ENCODE assay signal across 8 mouse cellular contexts in genomic region chr4:119294415-119295133, GRCm38 (mm10). TPM values are rescaled to one million over a fixed set of nuclear protein-coding genes. Genes with fewer than 3 reads are reported as not detected.
DNase-seq lines count a peak whose midpoint lies in the region; ATAC-seq and TF ChIP-seq lines count a peak whose summit lies in the region.

Gene Ybx1 (minus strand): TSS chr4:119294604.

- WGBS in kidney, embryonic 14.5 days = under 1% methylated on average over 60 of the region's 61 CpGs
- under 1% methylated on average over 61 of the region's 61 CpGs for WGBS in limb, embryonic 15.5 days

- H3K4me2 ChIP-seq in kidney, embryonic 14.5 days (replicated peaks; ENCODE audit: low read depth, low read length) = peak within 1 kb of the TSS; percentile 85
- peak within 1 kb of the TSS; percentile 61 for H3K4me2 ChIP-seq in limb, embryonic 15.5 days

- H3K9ac ChIP-seq in kidney, embryonic 14.5 days (ENCODE audit: low read depth, low read length) = peak within 1 kb of the TSS; percentile 96
- peak within 1 kb of the TSS; percentile 86 for H3K9ac ChIP-seq in limb, embryonic 15.5 days

- peaks cover 9% of the 10 kb centered on the region; the same call in 1 of the 2 replicates for H3K36me3 ChIP-seq in kidney, embryonic 14.5 days (ENCODE audit: control insufficient read depth, insufficient read depth, low read length)
- H3K36me3 ChIP-seq in limb, embryonic 15.5 days = 0 out of 2 replicates have a peak, but pooled peaks cover 8% of the 10 kb centered on the region

- ATAC-seq in kidney, embryonic 14.5 days (ENCODE audit: low FRiP score, low TSS enrichment) = peak; percentile 99
- peak; percentile 99 for ATAC-seq in limb, embryonic 15.5 days (ENCODE audit: insufficient number of reproducible peaks, low FRiP score, low TSS enrichment, low read depth)

- no peaks in the 10 kb centered on the region for H3K27me3 ChIP-seq in kidney, embryonic 14.5 days (ENCODE audit: control insufficient read depth, insufficient read depth, low read length)
- H3K27me3 ChIP-seq in limb, embryonic 15.5 days = no peaks in the 10 kb centered on the region

- peak; percentile 99 for DNase-seq in A20 (ENCODE audit: low read depth, low spot score)
- peak; percentile 99 to 100 for DNase-seq in heart, adult 9 months (ENCODE audit: low spot score in 2 of 2)
- DNase-seq in monocyte, adult 2 months (ENCODE audit: low read depth in 1 of 2, low spot score in 2 of 2) = peak; percentile 93 to 97
- DNase-seq in spleen, postnatal 36 days (ENCODE audit: low spot score in 2 of 2) = peak; percentile 98 to 99

- peaks cover 10% of the 10 kb centered on the region for H3K4me1 ChIP-seq in bone marrow macrophage, adult 2 months (ENCODE audit: control insufficient read depth, insufficient read depth, low read length)
- H3K4me1 ChIP-seq in embryonic fibroblast, embryonic 13.5 days (ENCODE audit: control insufficient read depth, insufficient read depth, low read length) = peaks cover 3% of the 10 kb centered on the region; the same call in 1 of the 2 replicates
- H3K4me1 ChIP-seq in kidney, embryonic 14.5 days (ENCODE audit: control insufficient read depth, insufficient read depth, low read length) = peaks cover 11% of the 10 kb centered on the region
- H3K4me1 ChIP-seq in limb, embryonic 15.5 days = peaks cover 14% of the 10 kb centered on the region

- TF ChIP-seq CTCF in bone marrow macrophage, adult 2 months (IDR thresholded peaks at IDR 0.05; ENCODE audit: low read depth, low read length) = no peak
- TF ChIP-seq CTCF in embryonic fibroblast, embryonic 13.5 days (IDR thresholded peaks at IDR 0.05; ENCODE audit: borderline replicate concordance, insufficient read depth, low read length) = no peak

- peak within 1 kb of the TSS; percentile 98 for H3K4me3 ChIP-seq in bone marrow macrophage, adult 2 months (ENCODE audit: insufficient read depth, low read length)
- H3K4me3 ChIP-seq in embryonic fibroblast, embryonic 13.5 days (ENCODE audit: insufficient read depth, low read length) = peak within 1 kb of the TSS; percentile 96
- H3K4me3 ChIP-seq in kidney, embryonic 14.5 days (ENCODE audit: low read length) = peak within 1 kb of the TSS; percentile 97
- H3K4me3 ChIP-seq in limb, embryonic 15.5 days = peak within 1 kb of the TSS; percentile 79

- peak; percentile 56; the same call in 1 of the 2 replicates for TF ChIP-seq POLR2A in bone marrow macrophage, adult 2 months (IDR thresholded peaks at IDR 0.05; ENCODE audit: borderline replicate concordance, low read depth, low read length)
- TF ChIP-seq POLR2A in embryonic fibroblast, embryonic 13.5 days (IDR thresholded peaks at IDR 0.05; ENCODE audit: low read depth, low read length) = peak; percentile 71

- H3K27ac ChIP-seq in bone marrow macrophage, adult 2 months (ENCODE audit: insufficient read depth, low read depth, low read length) = peak within 1 kb of the TSS; percentile 93
- H3K27ac ChIP-seq in embryonic fibroblast, embryonic 13.5 days (ENCODE audit: insufficient read depth, low read length) = peak within 1 kb of the TSS; percentile 90
- peak within 1 kb of the TSS; percentile 93 for H3K27ac ChIP-seq in kidney, embryonic 14.5 days (ENCODE audit: low read depth, low read length)
- peak within 1 kb of the TSS; percentile 95 for H3K27ac ChIP-seq in limb, embryonic 15.5 days

- H3K9me3 ChIP-seq in kidney, embryonic 14.5 days (ENCODE audit: control insufficient read depth, low read length) = no peaks in the 10 kb centered on the region
- H3K9me3 ChIP-seq in limb, embryonic 15.5 days = no peaks in the 10 kb centered on the region

RNA-seq across cellular contexts. Expression of gene Ybx1, which starts in this region (rescaled TPM):
- polyA plus RNA-seq in bone marrow macrophage, adult 2 months (2012; ENCODE audit: insufficient read depth, insufficient read length, missing spikeins) = 787 and 846 TPM in 2 replicates
- 867 and 936 TPM in 2 replicates for polyA plus RNA-seq in embryonic fibroblast, embryonic 13.5 days (2011; ENCODE audit: insufficient read length, low read depth, missing spikeins)
- polyA plus RNA-seq in kidney, embryonic 14.5 days (2014; fragmentation: Nextera tagmentation; extraction: Ambion mirVana) = 969 and 1,061 TPM in 2 replicates
- polyA plus RNA-seq in limb, embryonic 15.5 days (2015; fragmentation: Nextera tagmentation; extraction: Ambion mirVana) = 488 and 527 TPM in 2 replicates

Comparison
In these comparisons a context has a peak if more than half of its experiments do, and no peak if none do; other contexts are left out.
1. Peak in every context shown above with its lines: DNase-seq, ATAC-seq, H3K4me3 ChIP-seq and H3K27ac ChIP-seq.